Mouse (Mus musculus): Measurements from ENCODE around the gene Ano10.

- TF ChIP-seq GATA1 (IDR thresholded peaks at IDR 0.05; ENCODE audit: borderline replicate concordance, low read length) = no peak
- TF ChIP-seq FLI1 (IDR thresholded peaks at IDR 0.05; ENCODE audit: low read length) = no peak
Measured at GRCm38 (mm10) chr9:122169901-122170300, 124.3 kb downstream of the Ano10 start.

All from megakaryocyte, embryonic 14.5 days (primary cell).